Mouse (Mus musculus): ENCODE data around the gene Lkaaear1.

The Lkaaear1 gene

DNA sequence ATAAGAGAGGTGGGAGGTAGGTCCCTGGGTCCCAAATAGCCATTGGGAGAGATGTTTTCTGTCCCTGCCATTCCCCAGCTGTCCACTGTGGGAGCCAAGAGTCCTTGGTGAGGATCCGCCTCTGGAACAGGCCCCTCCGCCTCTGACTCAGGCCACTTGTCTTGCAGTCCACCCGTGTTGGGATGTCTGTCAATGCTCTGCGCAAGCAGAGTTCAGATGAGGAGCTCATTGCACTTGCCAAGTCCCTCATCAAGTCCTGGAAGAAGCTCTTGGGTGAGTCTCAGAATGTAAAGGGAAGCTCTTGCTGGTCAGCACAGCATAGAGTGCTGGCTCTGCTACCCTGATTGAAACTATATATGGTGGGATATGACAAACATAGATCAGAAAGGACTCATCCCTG, 14.9 kb downstream of the Lkaaear1 start:
- DNase-seq (ENCODE audit: low spot score in 2 of 2), result no peak

DNA sequence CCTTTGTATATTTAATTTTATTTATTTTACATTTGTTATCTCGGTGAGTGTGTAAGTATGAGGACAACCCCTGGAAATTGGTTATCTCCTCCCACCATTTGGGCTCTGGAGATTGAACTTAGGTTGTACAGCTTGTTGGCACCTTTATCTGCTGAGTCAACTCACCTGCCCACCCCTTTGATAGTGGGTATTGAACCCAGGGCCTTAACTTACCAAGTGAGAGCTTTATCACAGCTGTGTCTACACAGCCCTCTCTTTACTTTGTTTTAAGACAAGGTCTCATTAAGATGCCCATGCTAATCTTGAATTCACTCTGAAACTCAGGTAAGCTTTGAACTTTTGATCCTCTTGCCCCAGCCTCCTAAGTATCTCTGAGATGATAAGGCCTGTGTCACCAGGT, 16.3 kb downstream of the Lkaaear1 start:
- DNase-seq (ENCODE audit: low spot score in 2 of 2), result no peak

DNA sequence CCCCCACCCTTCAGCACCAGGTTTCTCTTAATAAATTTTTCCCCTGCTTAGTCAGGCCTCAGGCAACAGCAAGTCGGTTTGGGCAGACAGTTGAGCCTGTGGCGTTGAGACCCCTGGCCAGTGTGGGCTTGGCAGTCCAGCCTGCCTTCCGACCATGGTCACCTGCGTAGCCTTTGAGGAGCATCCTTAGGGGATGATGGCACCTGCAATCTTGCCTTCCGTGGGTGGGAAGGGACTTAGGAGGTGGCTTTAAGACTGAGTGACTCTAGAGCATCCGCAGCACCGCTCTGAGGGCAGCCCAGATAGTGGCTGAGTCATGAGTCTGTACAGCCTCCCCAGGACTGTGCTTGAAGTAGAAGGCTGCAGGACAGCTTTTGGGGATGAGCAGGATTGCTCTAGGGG, 17.5 kb downstream of the Lkaaear1 start:
- DNase-seq (ENCODE audit: low spot score in 2 of 2), result no peak

DNA sequence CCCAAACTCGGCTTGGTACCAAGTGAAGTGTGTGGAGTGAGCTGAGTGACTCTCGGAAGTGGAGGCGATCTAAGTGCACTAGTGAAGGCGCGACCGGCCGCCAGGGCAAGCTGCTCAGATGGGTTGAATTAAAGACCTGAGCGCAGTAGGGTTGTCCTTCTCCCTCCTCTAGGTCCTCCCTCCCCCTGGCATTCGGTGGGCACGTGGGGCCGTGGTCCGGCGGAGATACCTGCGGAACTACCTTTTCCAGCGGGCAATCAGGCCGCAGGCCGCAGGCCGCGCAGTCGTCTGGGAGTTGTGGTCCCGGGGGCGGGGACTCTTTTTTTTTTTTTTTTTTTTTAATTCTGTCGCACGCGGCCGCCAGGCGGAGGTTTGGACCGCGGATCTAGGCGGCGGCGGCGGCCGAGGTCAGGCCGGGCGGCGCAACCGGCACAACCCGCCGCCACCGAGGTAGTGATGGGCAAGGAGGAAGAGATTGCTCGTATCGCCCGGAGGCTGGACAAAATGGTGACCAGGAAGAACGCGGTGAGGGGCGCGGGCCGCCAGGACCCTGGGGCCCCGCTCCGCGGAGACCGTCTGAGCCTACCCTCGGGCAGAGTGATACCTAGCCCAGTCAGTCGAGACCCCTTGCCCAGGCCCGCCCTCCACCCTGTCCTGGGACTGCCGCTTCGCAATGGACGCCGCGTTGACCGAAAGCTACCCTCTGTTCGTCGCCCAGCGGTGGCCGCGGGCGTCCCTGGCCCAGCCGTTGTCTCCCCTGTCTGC, 18.1 kb downstream of the Lkaaear1 start, which contains the start of gene Tcea2:
TSS of gene Tcea2 (plus strand) at position 360 of the 765 bp plus-strand sequence.
- peak in 1 of 2 experiments; percentile 74 for DNase-seq (ENCODE audit: low spot score in 2 of 2)

DNA sequence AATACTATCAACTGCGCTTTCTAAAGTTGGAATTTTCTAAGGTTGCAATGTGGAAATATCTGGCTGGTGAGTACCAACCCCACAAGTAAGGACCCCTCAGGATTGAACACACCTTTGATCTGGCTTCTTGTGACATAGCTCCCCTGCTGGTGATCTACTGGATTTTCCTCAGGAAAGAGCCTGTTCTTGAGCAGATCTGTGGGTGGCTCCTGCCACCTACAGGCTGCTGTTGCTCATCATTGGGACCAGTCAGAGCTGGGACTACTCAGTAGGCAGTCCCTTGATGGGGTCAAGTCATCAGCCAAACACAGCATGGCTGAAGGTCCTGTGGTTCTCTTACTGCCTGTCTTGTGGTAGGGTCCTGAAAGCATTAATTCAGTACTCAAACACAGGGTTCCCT, 19.5 kb downstream of the Lkaaear1 start:
- peak in 1 of 2 experiments; percentile 66 for DNase-seq (ENCODE audit: low spot score in 2 of 2)

DNA sequence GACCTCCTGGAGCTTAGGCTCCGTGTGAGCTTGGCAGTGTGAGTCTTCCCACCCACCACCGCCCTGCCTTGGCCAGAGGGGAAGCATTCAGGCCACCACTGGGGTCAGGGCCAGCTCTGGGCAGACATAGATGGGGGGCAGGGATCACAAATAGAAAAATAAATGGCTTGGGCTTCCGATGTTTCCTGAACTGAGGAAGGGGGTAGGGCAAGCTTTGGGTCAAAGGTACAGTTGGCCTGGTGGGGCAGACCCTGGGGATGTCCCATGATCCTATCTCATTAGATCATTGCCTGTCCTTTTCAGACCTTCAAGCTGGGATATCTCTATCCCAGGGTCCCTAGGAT, 20.5 kb downstream of the Lkaaear1 start:
- DNase-seq (ENCODE audit: low spot score in 2 of 2), result no peak

DNA sequence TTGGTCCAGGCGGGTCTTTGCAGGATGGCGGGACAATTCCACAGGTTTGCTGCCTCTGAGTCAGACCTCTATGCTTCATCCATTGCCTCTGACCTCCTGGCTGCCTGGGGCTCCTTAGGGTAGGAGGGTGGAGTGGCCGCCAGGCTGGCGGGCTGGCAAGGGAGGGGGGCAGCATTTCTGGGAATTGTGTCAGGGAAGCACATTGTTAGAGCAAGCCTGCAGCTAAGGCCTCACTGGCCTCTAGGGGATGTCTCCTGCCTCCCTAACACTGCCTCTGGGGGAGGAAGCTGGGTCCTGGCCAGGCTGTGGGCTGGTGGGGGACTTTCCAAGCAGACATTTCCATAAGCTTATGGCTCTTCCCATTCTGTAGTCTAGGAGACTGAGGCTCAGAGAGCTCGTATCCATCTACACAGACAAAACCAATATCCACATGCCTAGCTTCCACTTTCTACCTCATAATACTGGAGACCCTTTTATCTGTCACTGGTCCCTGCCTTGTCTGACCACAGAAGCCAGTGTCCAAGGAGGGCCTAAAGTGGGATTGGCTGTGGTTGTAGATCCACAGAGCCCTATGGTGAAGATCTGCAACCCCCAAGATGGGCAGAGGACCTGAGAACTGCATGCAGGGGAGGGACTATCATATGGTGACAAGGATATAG, 21.0 kb downstream of the Lkaaear1 start:
- no peak for DNase-seq (ENCODE audit: low spot score in 2 of 2)

DNA sequence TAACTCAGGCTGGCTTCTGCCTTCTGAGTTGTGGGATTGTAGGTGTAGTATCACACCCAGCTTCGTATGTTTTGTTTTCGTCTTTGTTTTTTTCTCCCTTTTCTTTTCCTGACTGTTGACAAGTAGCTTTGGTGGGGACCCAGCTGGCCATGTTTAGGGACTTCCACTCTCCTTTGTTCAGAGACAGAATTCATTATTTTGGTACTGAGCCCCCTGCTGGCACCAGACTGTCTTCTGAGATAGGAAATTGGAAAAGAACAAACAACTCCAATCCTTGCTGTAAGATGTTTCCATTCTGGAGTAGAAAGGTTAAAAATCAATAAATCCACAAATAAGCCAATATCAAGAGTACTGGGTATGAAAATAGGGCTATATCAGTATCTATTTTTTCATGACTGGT, 21.8 kb downstream of the Lkaaear1 start:
- no peak for DNase-seq (ENCODE audit: low spot score in 2 of 2)

DNA sequence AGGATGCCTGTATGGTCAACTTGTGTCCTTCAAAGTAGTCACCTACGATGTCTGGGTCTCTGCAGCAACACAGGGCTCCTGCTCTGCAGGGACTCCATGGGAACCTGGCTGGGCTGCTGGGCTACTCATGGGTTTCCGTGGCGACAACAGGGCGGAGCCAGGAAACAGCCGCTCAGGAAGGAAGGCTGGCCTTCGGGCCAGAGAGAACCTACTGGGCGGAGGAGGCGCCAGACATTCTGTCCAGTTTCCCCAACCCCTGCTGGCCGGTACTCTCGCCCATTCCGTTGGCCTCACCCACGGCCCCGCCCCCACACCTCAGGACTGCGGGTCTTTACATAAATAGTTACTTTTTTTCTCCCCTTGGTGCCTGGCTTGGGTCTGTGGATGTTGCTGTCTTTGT, 22.8 kb downstream of the Lkaaear1 start:
- peak in 1 of 2 experiments; percentile 60 for DNase-seq (ENCODE audit: low spot score in 2 of 2)

DNA sequence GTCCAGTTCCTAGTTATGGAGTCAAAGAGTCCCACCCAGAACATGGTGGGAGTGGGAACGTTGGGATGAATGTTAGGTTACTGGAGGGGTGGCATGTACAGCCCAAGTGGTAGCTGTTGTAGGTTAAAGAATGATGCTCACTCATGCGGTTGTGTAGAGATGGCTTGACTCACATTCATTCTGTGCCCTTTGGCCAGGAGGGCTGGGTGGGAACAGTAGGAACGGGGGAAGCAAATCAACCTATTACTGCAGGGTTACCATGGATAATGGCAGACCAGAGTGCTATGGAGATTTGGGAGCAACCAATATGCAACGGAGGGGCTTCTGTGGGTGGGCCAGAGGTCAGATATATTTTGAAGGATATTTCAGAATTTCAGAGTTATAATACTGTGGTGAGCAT, 23.3 kb downstream of the Lkaaear1 start:
- DNase-seq (ENCODE audit: low spot score in 2 of 2), result no peak

DNA sequence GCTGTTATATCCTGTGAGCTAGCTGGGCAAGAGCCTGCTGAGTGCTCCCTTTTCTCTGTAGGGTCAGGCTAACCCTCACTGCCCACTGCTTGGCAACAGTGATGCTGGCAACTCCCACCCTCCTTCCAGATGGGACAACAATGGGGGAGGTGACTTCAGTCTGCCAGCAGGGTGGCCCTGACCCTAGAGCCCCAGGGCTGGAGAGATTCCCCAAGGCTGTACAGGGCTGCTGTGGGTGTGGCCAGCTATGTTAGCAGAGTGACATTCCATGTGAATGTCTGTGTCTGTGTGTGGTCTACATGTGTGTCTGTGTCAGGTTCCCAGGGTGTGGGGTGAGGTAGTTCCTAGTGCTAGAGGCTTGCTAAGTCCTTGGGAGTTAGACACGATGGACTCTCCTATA, 24.7 kb downstream of the Lkaaear1 start:
- DNase-seq (ENCODE audit: low spot score in 2 of 2), result peak in 1 of 2 experiments; percentile 38

DNA sequence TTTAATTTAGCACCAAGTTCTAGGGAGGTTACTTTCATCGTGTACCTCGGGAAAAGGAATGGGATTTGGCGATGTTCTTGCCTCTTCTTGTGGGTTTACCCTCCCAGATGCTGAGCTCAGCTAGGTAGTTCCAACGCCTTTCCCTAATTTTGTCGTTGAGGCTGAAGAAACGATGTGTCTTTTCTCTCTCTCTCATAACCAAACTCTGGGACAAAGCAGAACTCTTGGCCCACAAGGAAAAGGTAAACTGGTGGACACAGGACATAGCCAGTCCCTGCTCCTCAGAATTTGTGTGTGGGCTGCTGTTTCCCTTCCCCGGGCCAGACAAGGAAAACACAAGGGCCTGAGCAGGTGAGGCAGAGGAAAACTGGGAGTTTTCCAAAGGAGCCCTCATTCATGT, 26.3 kb downstream of the Lkaaear1 start:
- no peak for DNase-seq (ENCODE audit: low spot score in 2 of 2)

DNA sequence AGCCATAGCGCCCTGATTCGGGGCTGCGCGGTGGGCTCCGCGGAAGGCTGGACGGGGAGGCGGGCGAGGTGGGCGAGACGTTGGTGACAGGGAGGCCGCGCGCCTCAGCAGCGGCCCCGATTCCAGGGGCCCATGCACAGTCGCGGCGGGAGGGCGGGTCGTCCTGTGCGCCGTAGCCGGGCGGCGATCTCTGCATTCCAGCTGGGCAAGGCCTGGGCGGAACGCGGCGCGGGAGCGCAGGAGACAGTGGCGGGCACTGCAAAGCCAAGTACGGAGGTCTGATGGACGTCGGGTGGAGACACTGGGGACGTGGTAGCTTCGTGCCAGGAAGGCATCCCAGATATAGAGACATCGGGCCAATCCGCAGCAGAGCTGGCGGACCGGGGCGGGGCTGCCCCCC, 26.9 kb downstream of the Lkaaear1 start, which contains the start of gene Sox18:
TSS of gene Sox18 (minus strand) at position 315 of the 400 bp plus-strand sequence.
- DNase-seq (ENCODE audit: low spot score in 2 of 2), result peak in 1 of 2 experiments; percentile 38

DNA sequence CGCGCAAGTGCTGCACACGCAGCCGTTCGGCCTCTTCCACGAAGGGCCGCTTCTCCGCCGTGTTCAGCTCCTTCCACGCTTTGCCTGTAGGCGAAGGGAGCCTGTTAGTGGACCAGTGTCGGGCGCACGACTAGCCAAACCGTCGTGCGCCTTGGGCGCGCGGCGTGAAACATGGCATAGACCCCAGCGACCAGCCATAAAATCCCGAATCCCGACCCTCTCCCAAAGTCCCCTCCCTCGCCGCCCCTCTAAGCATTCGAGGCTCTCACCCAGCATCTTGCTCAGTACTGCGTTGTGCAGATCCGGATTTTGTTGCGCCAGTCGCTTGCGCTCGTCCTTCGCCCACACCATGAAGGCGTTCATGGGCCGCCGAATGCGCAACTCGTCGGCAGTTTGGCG, 27.3 kb downstream of the Lkaaear1 start:
- no peak for DNase-seq (ENCODE audit: low spot score in 2 of 2)

DNA sequence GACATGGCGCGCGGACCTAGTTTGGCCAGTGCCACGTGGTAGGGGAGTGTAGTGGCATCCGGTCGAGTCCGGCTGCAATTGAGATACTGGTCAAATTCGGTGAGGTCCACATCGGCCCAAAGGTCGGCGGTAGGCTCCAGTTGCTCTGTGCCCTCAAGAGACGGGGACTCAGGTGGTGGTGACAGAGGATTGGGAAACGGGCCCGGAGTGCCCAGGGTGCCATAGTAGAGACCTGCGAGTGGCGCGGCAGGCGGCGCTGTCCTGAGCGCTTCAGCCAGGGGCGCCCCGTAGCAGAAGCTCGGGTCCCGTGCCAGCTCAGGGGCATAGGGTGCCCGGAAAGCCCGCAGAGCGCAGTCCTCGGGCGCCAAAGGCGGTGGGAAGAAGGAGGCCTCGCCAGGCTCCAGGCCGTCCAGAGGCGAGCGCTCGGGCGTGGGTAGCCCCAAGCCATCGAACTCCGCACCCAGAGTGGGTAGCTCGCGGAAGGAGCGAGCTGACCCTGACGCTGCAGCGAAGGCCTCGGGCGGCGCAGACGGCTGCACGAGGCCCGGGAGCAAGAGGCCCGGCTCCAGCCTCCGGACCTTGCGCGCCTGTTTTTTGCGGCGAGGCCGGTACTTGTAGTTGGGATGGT, 27.8 kb downstream of the Lkaaear1 start:
- no peak for DNase-seq (ENCODE audit: low spot score in 2 of 2)

DNA sequence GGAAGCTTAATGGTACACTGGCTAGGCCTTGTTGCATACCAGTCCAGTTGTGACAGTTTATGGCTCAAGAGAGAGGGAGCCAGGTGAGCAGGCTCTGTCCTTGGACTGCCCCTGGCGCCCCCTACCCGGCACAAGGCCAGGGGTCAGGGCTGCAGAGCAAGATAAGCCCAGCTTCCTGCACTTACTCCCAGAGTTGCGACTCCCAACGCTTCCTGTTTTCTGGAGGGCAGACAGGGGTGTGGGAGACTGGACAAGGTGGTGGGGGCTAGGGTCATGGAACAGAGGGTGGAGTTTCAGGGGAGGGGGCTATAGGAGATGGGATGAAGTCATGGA, 35.0 kb downstream of the Lkaaear1 start:
- DNase-seq (ENCODE audit: low spot score in 2 of 2), result no peak

DNA sequence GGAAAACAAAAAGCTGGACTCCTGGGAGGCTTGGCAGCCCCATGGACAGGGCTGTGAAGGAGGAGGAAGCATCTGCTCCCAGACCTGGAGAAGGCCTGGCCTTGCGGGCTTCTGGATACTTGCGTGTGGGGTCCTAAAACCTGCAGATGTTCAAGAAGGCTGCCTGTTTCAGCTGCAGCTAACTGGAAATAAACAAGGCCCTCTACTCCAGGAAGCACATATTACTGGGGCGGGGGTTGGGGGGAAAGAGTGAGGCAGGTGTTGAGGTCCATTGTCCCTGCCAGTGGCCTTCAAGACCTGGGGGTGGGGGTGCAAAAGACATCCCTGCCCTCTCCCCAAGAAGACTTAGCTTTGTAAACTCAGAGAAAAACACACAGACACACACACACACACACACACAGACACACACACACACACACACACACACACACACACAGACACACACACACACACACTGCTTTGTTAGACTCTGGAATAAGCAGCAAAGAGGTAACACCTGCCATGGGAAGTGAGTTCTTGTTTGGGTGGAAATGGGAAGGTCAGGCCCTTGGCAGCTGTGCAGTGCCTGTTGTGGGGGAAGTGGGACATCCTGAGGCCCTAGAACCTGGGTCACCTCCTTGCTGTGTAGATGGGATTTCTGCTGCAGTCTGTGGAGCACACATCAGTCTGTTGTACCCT, 35.5 kb downstream of the Lkaaear1 start:
- peak in 1 of 2 experiments; percentile 50 for DNase-seq (ENCODE audit: low spot score in 2 of 2)

DNA sequence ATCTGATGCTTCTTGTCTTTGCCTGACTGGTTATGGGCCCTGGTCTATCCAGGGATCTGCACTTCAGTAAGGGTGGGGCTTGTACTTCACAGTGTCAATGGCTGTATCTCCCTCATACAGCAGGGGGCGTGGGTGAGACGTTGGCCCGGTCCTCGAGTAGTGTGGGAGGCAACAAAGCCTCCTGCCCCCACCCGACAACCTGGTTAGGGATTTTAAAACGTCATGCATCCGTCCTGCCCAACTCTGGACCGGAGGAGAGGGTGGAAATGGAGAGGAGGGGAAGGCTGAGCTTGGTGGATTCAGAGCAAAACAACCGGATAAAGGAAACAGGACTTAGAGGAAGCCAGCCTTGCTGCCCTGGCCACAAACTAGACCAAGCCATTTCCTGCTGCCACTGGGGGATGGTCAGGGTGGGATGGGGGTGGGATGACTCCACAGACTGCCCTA, 38.6 kb downstream of the Lkaaear1 start:
- DNase-seq (ENCODE audit: low spot score in 2 of 2), result peak; percentile 70 to 83

DNA sequence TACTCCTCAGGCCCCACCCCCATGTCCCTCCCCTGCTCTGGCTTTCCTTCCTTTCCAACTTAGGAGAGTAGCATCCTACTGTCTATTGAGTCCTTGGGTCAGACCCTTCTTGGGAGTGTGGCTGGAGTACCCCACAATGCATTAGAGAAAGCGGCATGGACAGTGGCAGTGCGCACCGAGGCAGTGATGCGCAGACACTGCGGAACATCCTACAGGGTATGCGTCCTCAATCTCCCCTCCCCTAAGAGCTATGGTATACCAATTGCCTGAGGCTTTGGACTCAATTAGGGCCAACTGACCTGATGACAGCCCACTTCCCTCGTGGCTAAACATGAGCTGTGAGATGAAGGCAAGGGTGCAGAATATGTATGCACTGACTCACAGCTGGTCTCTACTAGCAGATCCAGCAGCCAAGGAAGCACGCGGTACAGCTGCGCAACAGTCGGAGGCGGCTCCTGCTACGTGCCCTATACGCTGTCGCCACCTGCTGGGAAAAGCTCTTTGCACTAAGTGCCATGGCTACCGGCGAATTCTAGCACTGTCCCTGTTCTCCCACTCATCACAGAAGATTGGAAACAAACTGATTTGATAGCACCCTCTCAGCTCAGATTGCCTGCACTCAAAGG, 39.2 kb downstream of the Lkaaear1 start:
- peak in 1 of 2 experiments; percentile 52 for DNase-seq (ENCODE audit: low spot score in 2 of 2)

DNA sequence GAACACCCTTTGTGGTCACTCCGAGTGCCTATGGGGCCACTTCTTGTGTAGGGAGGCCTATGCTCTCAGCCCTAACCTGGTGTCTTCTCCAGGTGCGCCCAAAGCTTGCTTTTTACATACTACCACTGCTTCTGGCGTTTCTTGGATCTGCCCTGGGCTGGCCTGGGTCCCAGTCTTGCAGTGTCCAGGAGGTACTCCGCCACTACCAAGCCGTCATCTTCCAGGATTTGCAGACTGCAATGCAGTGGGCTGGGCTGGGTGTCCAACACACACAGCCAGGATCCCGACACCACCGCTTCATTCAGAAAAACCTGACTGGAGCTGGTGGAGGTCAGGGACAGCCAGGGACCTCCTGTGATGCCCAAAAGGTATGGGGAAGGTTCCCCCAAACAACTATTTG, 39.7 kb downstream of the Lkaaear1 start:
- no peak for DNase-seq (ENCODE audit: low spot score in 2 of 2)

DNA sequence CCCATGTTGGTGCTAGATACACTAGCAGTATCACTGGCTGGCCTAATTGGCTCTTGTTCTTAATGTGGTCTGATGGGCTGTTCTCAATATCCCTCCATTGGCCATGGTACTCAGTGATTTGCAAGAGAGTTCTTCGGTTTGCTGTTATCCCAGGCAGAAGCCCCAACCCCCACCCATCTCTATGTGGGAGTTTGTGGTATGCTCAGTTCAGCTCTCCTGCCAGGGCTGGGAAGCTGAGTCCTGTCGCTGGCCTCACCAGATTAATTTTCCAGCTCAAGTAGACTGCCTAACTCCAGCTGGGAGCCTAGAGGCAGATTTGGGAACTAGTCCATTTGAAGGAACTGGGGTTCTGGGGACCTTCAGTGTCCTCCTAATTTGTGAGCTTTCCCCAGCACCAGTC, 40.8 kb downstream of the Lkaaear1 start:
- no peak for DNase-seq (ENCODE audit: low spot score in 2 of 2)

DNA sequence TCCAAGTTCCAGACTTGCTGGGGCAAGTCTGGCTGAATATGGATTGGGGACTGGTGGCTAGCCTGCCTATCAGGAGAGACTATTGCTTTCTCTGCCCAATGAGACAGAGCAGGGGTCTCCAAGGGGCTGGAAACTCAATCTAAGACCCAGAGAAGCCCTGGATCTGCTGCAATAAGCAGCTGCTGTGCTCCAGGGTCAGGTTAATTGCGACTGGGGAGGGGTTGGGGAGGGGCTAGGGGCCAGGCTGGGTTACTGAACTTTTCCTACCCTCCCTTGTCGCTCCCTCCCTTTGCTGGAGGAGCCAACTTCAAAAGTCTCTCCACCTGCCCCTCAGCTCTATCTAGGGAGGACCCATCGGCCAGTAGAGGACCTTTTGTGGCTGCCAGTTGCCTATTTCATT, 41.5 kb downstream of the Lkaaear1 start, which contains the start of gene Gm29797:
TSS of gene Gm29797 (plus strand) at position 301 of the 400 bp plus-strand sequence.
- DNase-seq (ENCODE audit: low spot score in 2 of 2), result no peak

All from urinary bladder, postnatal 4 days (tissue).